Mouse (Mus musculus): ENCODE data around the gene Itgb8.

- TF ChIP-seq CTCF (IDR thresholded peaks at IDR 0.05; ENCODE audit: borderline replicate concordance, extremely low read depth, insufficient read depth, insufficient read length) (no peak), POLR2A (IDR thresholded peaks at IDR 0.05; ENCODE audit: borderline replicate concordance, extremely low read depth, insufficient read depth, insufficient read length, poor library complexity, severe bottlenecking) (no peak)
Observed at GRCm38 (mm10) chr12:119270036-119270435, 31.4 kb upstream of the Itgb8 start.
